Mouse (Mus musculus): ENCODE data around the gene Efhd1.

The Efhd1 gene

DNA sequence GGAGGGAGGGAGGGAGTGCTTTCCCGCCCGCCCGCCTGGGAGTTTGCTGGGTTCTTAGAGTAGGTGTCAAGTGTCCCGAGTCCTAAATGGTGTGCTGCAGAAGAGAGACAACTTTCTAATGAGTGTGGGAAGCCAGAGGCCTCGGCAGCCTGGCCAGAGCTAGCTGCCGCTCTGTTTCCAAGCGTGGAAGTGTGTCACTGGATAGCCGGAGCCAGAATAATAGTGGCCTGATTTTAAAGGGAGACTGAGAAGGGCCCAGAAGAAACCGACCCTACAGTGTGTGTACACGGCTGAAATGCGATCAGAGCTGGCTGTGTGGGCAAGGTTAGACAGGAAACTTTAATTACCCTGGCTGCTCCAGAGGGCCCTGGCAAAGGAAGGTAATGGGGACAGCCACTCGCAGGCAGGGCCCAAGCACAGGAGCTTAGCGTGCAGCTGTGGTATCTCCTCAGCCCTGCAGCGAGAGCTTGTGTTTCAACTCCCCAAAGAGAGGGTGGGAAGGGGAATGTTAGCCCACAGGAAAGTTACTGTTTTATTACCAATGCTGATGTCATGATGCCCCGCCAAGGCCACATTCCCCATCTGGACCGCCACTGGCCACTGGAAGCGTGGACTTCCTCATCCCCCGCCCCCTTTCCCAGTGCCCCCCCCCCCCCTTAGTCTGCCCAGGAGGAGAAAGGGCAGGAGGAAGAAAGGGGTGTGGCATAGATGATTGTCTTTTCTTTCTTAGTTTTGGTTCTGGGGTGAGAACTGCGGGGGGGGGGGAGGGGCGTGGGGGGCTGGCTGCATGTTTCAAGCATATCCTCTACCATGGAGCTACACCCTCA, 6.7 kb downstream of the Efhd1 start:
- DNase-seq: no peak

GRCm38 (mm10) chr1:87271596-87271995, 7.4 kb downstream of the Efhd1 start:
- no peak for DNase-seq

- DNase-seq: no peak
Observed at GRCm38 (mm10) chr1:87272462-87272861, 8.3 kb downstream of the Efhd1 start.

- DNase-seq: no peak
Observed at GRCm38 (mm10) chr1:87273514-87273942, 9.4 kb downstream of the Efhd1 start.

GRCm38 (mm10) chr1:87274134-87274533, 10.0 kb downstream of the Efhd1 start:
- no peak for DNase-seq

DNA sequence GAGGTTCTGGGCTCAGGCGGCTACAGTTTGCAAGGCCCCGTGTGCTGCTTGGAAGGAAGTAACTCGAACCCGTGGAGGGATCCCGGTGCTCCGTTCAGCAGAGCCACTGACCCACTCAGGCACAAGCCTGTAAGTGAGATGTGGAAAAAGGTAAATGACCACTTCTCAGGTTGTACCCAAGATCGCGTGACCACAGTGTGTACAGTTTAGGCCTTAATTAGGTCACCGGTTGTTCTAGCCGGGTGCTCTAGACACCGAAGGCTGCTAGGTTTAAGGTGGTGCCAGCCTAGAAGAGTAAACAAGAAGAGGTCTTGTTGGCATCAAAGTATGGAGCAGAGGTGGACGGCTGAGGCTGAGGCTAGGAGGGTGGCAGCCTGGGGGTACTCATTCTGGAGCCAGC, 11.0 kb downstream of the Efhd1 start:
- DNase-seq: no peak

DNA sequence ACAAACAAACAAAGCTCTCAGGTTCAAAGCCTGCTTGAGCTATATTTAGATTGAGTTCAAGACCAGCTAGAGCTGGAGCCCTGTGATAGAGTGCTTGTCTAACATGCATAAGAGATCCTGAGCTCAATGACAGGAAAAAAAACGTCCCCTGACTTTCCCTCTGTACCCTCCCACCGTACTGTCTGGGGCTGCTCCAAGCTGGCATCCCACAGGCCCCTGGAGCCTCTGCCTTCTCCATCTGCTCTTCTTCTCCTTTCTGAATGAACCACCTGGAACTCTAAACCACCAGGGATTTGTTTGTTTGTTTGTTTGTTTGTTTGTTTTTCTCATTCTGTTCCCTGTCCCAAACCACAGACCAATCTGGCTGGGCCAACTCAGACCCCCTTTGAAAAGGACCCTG, 11.9 kb downstream of the Efhd1 start:
- no peak for DNase-seq

GRCm38 (mm10) chr1:87280281-87280680, 16.1 kb downstream of the Efhd1 start:
- DNase-seq: no peak

DNA sequence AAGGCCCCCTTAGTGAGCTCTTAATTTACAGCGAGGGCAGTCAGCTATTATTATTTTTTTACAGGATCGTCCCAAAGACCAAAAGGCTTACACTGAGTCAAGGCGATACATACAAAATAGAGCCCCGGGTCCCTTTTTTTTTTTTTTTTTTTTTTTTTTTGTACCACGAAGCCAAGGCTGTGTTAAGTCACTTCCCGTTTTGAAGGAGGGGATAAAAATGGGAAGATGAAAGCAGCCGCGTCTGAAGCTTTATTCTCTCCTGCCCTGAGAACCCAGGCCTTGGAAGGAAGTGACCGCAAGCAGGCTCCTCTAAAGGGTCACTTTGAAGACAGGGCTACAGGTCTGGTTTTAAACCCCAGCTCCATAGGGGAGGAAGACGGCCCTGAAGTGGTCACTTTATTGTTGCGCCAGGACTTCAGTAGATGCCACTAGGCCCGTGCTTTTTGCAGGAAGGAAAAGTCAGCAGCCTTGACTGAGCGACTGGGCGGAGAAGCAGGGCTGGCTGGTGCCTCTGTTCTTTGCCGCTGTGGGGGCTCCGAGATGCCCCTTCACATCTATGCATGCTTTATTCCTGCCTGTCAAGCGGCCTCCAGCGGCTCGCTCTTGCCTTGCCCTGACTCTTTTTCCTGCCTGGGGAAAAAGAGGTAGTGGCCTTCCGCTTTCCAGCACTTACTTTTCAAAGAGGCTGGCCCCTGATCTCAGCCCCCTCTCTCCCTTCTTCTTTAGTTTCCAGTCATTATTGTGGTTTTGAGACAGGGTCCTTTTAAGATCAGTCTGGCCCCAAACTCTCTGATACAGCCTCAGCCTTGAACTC, 17.6 kb downstream of the Efhd1 start:
- no peak for DNase-seq

- no peak for DNase-seq
Observed at GRCm38 (mm10) chr1:87282413-87282788, 18.2 kb downstream of the Efhd1 start.

DNA sequence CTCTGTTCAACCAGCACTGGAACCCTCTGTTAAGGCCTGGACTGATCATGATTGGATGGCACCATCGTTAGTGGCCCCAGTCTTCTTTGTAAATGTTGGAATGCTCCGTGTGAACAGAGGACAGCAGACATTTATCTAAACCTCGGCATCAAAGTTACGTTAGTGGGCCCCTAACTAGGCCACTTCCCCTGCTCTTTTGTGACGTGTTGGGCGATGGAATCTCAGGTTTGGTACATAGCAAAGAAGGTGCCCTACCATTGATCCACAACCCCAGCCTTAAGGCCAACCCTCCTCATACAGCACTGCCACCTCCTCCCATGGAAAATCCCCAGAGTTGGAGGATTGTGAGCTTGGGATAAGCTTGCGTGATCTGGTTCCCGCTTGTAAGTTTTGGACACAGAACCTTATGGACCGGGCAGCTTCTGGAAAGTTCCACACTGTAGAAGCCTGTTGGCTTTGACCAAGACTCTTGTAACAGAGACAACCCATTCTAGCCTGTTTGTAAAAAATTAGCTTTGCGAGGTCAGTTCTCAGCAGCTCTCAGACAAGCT, 19.3 kb downstream of the Efhd1 start:
- DNase-seq: no peak

- DNase-seq: no peak
Observed at GRCm38 (mm10) chr1:87287105-87287504, 22.9 kb downstream of the Efhd1 start.

DNA sequence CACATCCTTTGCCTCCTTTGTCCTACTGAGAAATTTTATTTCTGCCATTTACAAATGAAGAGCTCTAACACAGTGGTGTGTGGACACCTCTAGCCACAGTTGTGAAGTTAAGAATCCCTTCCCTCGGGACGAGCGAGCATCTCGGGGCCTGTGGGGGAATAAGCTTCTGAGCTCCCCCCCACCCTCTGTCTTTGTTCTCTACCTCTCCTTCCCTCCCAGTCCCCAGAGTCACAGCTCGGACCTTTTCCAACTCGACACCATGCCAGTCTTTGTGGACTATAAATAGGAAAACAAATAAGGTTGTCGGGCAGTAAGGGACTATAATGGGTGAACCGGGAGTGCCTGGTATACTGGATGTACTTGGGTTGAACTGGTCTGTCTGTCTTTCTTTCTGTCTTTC, 27.3 kb downstream of the Efhd1 start:
- DNase-seq: no peak

GRCm38 (mm10) chr1:87292420-87293190, 28.4 kb downstream of the Efhd1 start:
- DNase-seq: no peak

DNA sequence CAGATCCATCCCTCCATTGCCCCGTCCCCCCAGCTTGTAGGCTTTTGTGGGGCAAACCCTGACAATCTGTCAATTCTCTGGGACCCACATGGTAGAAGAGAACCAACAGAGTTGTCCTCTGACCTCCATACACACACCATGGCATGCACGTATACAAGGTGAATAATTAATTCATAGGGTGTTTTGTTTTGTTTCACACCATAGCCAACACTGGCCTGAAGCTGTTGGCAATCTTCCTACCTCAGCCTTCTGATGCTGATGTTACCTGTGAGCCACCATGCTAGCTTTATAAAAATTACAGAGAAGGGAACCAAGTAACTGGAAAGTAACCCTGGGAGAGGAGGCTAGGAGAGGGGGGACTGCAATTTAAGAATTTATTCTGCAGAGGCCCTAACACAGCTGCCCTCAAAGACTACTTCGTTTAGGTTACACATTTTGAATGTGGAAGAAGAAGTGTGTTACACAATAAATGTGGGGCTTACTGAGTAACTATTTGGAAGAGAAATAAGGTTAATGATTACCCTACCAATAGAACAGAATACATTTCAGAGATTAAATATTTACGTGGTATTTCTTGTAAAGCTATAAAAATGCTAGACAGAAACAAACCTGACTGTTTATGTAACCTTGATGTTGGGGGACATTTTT, 30.0 kb downstream of the Efhd1 start:
- DNase-seq: no peak

GRCm38 (mm10) chr1:87294951-87295350, 30.8 kb downstream of the Efhd1 start:
- DNase-seq: no peak

- no peak for DNase-seq
Observed at GRCm38 (mm10) chr1:87297346-87297925, 33.3 kb downstream of the Efhd1 start.

GRCm38 (mm10) chr1:87300360-87301286, 36.5 kb downstream of the Efhd1 start:
- no peak for DNase-seq

- no peak for DNase-seq
Observed at GRCm38 (mm10) chr1:87301971-87302370, 37.8 kb downstream of the Efhd1 start.

- DNase-seq: no peak
Observed at GRCm38 (mm10) chr1:87308952-87309351, 44.8 kb downstream of the Efhd1 start.

- DNase-seq: no peak
Observed at GRCm38 (mm10) chr1:87309621-87310020, 45.5 kb downstream of the Efhd1 start.
